Mouse (Mus musculus) left cerebral cortex, adult 6 months (tissue): ENCODE data around the gene Primpol. TPM values are rescaled to one million over a fixed set of nuclear protein-coding genes. Genes with fewer than 3 reads are reported as not detected.

Experiments
- long read RNA-seq, 2 experiments: library from polyadenylated mRNA; unstranded; transcript quantifications; one replicate each; pipeline ENCODE4 v2.0.0; 2019 to 2020
- polyA plus RNA-seq: library from polyadenylated mRNA; unstranded; fragments of <200 nt; fragmentation: Nextera tagmentation; gene quantifications from 2 replicates; pipeline ENCODE4 v1.2.3, GENCODE M21; 2021

Gene Primpol
- polyA plus RNA-seq, result 1.5 and 2.1 TPM in 2 replicates
- long read RNA-seq, experiment 1, partial matches to known transcripts, result 1 of 12 reads
- long read RNA-seq, experiment 1, other reads (novel, unspliced or antisense), result 4 of 12 reads
- long read RNA-seq, experiment 2, partial matches to known transcripts, result 1 of 2 reads
- long read RNA-seq, experiment 2, other reads (novel, unspliced or antisense), result 0 of 2 reads

DNA sequence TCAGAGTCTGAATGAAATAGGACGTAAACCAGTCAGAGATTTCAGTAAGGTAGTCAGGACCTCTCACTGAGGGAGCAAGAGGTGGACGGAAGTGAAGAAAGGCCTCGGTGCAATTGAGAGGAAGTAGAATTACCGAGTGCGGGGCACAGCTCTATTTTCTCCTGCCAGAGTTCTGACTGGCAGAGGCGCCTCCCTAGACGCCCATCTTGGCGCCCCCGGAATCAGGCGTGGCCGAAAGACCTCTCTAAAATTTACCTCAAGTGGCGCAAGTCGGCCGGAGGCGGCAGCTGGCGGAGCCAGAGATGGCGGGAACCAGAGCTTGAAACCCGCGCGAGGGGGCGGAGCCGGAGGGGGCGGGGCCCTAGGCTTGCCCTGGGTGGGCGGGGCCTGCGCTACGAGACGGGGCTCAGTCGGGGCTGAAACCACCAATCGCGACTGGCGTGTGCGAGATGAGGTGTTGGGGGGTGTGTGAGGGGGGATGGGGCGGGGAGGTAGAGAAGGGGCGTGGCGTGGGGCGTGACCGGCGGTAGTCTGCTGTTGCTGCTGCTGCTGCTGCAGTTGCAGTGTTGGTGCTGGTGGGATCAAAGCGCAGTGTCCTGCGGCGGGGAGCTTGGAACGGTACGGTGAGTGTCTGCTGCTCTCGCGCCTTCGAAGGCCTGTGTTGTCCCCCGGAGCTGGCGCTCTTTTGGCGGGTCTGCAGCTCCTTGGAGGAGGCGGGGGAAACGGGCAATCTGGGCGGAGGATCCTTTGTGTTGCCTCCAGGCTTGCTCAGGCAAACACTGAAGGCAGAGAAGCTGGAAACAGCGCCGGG, at the start of gene Primpol, which contains the start of gene Casp3:
Primpol (minus strand) TSS at position 334 of the 811 bp plus-strand sequence.
Casp3 (plus strand) TSS at position 413 of the 811 bp plus-strand sequence.

DNA sequence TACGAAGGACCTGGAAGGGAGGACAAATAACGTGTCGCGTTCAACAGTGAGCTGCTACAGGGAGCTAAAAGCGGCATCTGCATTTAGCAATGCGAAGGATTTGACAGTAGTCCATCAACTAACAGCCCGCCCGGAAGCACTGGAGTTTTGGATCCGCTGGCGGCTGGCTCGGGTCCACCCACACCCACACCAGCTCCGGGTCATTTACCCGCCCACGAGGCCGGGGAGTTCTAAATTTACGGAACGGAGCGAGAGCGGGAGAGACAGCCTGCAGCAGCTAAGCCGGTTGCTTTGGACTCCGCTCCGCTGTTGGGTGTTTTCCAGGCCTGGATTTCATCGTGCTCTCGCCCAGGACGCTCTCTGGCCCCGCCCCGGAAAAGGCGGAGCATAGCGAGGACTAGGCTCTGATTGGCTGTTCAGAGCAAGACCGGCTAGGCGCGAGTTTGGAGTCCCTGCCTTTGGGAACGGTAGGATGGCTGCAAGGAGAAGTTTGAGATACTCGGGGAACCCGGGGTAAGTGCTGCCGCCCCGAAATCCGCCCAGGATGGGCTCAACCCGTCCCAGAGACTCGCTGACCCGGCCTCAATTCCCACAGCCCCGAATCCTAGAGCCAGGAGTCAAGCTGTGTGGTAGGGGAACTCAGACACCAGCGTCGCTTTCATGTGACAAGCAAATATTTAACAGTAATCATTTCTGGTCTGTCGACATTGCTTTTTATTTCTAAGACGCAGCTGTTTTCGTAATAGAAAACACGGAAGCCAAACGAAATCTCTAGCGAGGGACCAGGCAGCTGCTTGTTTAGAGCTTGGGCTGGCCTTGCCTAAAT, 65.2 kb downstream of the Primpol start, which contains the start of gene Cenpu:
Cenpu (plus strand) TSS at position 414 of the 826 bp plus-strand sequence.

Other genes with a start within 250 kb of the Primpol start
- gene Acsl1, start 146.2 kb downstream of the Primpol start, polyA plus RNA-seq, result 17.8 and 19.6 TPM in 2 replicates
- 1.9 and 2.4 TPM in 2 replicates for gene Cenpu, start 65.2 kb downstream of the Primpol start, polyA plus RNA-seq
- 3.7 and 5.0 TPM in 2 replicates for gene Casp3, start 79 bp upstream of the Primpol start, polyA plus RNA-seq
- 16.3 and 21.6 TPM in 2 replicates for gene Irf2, start 122.5 kb upstream of the Primpol start, polyA plus RNA-seq